Mouse (Mus musculus): ENCODE measurements at regions not wholly inside any gene's neighbourhood (a gene's known extent, or its start where the extent isn't known, plus 50 kb on each side); places are given as distances from the start of the nearest gene placed in this dataset.

DNA sequence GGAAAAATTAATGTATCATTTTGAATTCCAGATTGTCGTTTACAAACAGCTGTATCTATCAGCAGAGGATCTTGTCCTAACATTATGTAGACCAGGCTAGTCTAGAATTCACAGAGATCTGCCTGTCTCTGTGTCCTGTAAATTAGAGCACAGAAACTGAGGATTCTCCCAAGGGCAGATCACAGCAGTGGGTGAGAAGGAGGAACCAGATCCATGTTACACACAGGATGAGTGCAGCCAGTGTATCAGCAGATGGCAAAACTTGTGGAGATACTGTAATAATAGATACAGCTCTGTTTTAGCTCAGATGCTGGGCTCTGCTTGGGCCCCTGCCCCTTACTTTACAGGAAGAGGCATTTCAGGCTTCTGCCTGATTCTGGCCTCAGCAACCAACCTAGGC, 1384.0 kb upstream of the 1700008P02Rik start:
- DNase-seq: no peak

DNA sequence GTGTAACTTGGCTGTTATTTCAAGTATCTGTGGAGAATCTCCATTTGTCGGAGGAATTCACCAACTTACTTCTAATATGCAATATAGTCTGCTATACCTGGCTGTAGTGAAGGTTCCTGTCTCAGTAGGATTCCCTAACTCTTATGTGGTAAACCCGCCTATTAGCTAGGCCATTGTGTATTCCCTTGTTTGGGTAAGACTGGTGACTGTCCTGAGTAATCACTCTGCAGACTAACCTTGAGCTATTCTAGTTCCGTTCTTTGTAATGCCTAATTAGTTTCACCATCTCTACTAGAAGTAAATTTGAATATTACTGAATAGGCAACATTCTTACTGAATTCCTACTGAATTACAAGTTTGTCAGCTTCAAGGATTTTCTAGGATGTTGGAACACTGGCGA, 1380.8 kb upstream of the 1700008P02Rik start:
- DNase-seq: no peak

DNA sequence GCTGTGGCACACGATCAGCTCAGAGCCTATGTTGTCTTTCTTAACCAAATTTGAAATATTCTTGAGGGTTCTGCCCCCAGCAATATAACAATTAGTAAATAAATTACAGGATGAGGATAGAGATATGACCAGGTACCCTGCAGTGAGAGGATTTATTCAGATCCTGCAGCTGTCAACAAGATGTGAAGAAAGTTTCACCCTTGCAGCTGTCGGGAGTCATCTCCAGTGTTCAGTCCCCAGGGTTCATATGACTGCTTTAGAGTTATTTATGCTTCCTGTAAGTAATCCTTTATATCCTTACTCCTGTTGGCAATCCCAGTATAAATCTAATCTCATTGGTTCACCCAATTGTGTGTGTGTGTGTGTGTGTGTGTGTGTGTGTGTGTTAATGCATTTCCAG, 1372.1 kb upstream of the 1700008P02Rik start:
- DNase-seq: no peak

DNA sequence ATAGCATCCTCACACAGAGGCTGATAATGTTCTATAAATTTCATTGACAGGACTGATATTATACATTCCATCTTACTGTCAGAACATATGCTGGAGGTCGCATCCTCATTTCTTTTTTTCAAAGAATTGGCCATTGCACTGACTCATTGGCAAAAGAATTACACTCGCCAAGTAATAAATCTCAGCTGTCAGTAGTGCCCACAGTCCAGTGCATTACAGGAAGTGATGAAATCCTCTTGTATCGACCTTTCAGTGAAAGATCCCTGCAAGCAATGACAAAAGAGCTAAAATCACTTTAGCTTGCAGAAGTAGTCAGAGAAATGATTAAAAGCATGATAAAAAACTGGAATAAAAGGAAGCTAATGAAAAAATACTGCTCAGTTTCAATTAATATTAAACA, 1353.0 kb upstream of the 1700008P02Rik start:
- DNase-seq: no peak

DNA sequence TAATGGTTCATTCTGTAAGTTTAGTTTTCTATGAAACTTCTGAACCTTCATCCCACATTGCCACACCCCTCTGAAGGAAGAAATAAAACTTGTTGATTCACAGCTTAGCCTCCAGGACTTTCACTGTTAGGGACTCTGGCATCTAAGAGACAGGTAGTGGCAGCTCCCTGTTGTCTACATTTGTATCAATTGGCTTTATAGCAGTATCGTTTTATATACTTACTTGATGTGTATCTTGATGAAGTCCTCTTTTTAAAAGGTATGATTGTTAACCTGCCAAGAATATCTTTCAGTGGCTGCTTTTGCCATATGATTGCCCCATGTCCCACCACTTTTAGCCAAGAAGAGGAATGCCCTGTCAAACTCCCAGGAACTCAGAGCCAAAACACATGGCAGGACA, 1333.7 kb upstream of the 1700008P02Rik start:
- DNase-seq: no peak

DNA sequence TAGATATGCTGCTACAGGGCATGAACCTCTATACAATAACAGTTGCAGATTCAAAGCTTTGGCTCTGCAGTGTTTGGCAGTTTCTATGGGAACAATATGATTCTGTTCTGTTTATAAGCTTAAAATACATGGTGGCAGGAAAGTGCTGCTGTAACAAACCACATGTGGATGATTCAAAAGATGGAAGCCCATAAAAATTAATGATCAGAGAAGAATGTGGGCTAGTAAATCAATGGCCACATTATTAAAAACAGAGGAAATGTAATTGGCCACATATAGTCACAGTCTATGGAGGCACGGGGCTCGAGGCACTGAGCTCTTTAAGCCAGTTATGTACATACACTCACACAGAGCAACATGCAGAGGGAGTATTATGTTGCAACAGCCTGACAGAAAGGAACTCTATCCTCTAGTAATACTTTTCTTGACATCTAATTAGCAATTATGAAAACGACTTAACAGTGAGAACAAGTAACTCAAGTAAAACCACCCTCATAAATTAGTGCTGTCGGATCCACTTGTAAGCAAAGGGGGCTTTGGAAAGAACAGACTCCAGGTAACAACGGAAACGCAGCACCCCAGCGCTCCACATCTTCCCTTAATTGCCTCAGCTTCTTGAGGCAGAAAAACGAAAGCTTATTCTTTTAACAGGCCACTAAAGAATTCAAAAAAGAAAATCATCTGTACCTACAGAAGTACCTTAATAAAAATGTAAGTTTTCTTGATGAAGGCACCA, 1323.6 kb upstream of the 1700008P02Rik start:
- DNase-seq: no peak
